Mouse (Mus musculus) heart, adult 2 months (tissue): ENCODE measurements around the gene Cfap54.

Experiments used
- EP300 ChIP-seq: fragments of 200-500 bp; IDR thresholded peaks from 2 replicates; pipeline ENCODE4 v1.6.1; 2011; ENCODE audit warnings: low read depth, low read length, control low read depth; ENCODE audit not compliant: insufficient read depth
- POLR2A ChIP-seq: fragments of 200-500 bp; IDR thresholded peaks from 2 replicates; pipeline ENCODE4 v1.6.1; 2011; ENCODE audit warnings: mild to moderate bottlenecking, low read depth, low read length, control low read depth; ENCODE audit not compliant: insufficient read depth

DNA sequence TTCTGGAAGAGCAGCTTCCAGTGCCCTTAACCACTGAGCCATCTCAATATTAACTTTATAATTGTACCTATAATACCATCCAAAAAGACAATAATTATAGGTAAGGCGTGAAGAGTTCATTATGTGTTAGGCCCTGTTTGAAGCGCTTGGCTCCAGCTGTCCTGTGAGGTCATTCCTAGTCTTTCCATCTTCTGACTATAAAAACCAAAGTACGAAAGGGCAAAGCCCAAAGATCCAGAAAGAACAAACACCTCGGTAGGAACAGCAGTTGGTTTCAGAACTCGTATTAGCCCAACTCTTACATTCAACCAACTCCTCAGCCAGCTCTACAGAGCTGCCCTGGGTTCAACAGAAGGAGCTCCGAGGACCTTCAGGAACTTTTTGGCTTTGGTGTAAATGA lies 30.6 kb upstream of the Cfap54 start:
- TF ChIP-seq EP300 (no peak), POLR2A (no peak)
